In the genomic region with DNA sequence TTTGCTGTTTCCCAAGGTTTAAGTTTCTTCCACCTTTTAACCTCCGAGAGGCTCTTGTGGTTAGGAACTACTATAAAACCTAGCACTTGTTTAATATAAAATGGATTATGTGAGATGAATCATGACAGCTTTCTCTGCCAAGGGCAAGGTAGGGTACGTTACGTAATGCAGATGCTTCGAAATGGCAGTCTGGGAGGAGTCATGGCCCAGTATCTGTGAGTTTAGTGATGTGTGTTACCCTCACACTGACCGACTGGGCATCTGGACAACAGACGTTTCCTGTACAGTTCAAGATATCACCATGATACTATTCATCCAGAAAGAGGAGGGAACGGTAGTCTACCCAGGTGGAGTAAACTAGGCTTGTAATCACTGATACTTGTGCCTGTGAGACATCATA, we compare ENCODE assay signal across 19 mouse cellular contexts.
"Had no signal": no experiment of that assay in that cellular context is flagged by ENCODE, and none has a peak within 500 bp of the region (broad histone marks: within the 10 kb centered on the region; RNA-seq: fewer than 3 reads in every experiment).

No protein-coding gene starts in this region.

- H3K27ac ChIP-seq: layer of hippocampus, adult 2 months; limb, embryonic 15.5 days; liver, embryonic 13.5 days; lung, embryonic 15.5 days; macrophage; midbrain, embryonic 13.5 days; neural tube, embryonic 12.5 days had no signal

- H3K36me3 ChIP-seq: limb, embryonic 15.5 days; liver, embryonic 13.5 days; lung, embryonic 15.5 days; midbrain, embryonic 13.5 days; neural tube, embryonic 12.5 days had no signal

- H3K4me2 ChIP-seq: limb, embryonic 15.5 days; liver, embryonic 13.5 days; lung, embryonic 15.5 days; midbrain, embryonic 13.5 days; neural tube, embryonic 12.5 days had no signal

- ATAC-seq: liver, postnatal 0 days; midbrain, embryonic 13.5 days had no signal

- H3K4me3 ChIP-seq: layer of hippocampus, adult 2 months; limb, embryonic 15.5 days; liver, embryonic 13.5 days; lung, embryonic 15.5 days; megakaryocyte, embryonic 14.5 days; midbrain, embryonic 13.5 days; myocyte; neural tube, embryonic 12.5 days had no signal

- H3K4me1 ChIP-seq: limb, embryonic 15.5 days; liver, embryonic 13.5 days; lung, embryonic 15.5 days; megakaryocyte, embryonic 14.5 days; neural tube, embryonic 12.5 days had no signal

- H3K27me3 ChIP-seq: limb, embryonic 15.5 days; liver, embryonic 13.5 days; lung, embryonic 15.5 days; megakaryocyte, embryonic 14.5 days; midbrain, embryonic 13.5 days; neural tube, embryonic 12.5 days had no signal

- H3K9ac ChIP-seq: limb, embryonic 15.5 days; liver, embryonic 13.5 days; liver, postnatal 0 days; lung, embryonic 15.5 days; midbrain, embryonic 13.5 days; neural tube, embryonic 12.5 days had no signal

- H3K9me3 ChIP-seq: limb, embryonic 15.5 days; liver, embryonic 13.5 days; lung, embryonic 15.5 days; megakaryocyte, embryonic 14.5 days; midbrain, embryonic 13.5 days; neural tube, embryonic 12.5 days had no signal

- DNase-seq: kidney, adult 11 months; kidney, adult 9 months; kidney, postnatal 10 days; kidney, postnatal 4 days; left cerebral cortex, postnatal 4 days; liver, embryonic 13.5 days; liver, postnatal 0 days; lung, postnatal 14 days; retina, postnatal 1 day; right cerebral cortex, postnatal 14 days; thymus, postnatal 36 days had no signal
